Mouse (Mus musculus) G1E (cell line): ENCODE results near the gene Skap2. TPM values are rescaled to one million over a fixed set of nuclear protein-coding genes. Genes with fewer than 3 reads are reported as not detected.

Experiments used
- ATAC-seq: 2 replicates; pipeline ENCODE4 v1.8.0; 2016; ENCODE audit warnings: mild to moderate bottlenecking; ENCODE audit not compliant: insufficient number of reproducible peaks, poor library complexity, low FRiP score, severe bottlenecking; ENCODE audit errors: extremely low read depth
- DNase-seq: peaks from one replicate; pipeline ENCODE4 v3.0.0; 2012; ENCODE audit warnings: low spot score
- H3K27me3 ChIP-seq: 2 replicates; pipeline ENCODE4 v1.6.1; 2012; ENCODE audit warnings: mild to moderate bottlenecking, low read length, inconsistent platforms; ENCODE audit not compliant: insufficient read depth
- H3K36me3 ChIP-seq: replicated peaks from 2 replicates; pipeline ENCODE3; 2012; ENCODE audit warnings: mild to moderate bottlenecking, inconsistent platforms
- H3K4me1 ChIP-seq: 2 replicates; pipeline ENCODE4 v1.6.1; 2012; ENCODE audit warnings: low read depth, low read length, inconsistent platforms, mixed read lengths; ENCODE audit not compliant: insufficient read depth
- H3K4me3 ChIP-seq: 2 replicates; pipeline ENCODE4 v1.5.1; 2012; ENCODE audit warnings: low read depth, mild to moderate bottlenecking, inconsistent platforms, low read length, moderate library complexity, mixed read lengths
- H3K9me3 ChIP-seq: replicated peaks from 2 replicates; pipeline ENCODE4 v1.6.1; 2012; ENCODE audit warnings: inconsistent platforms
- CTCF ChIP-seq: IDR thresholded peaks from 2 replicates; pipeline ENCODE4 v1.5.1; 2012; ENCODE audit warnings: low read depth, low read length, inconsistent platforms, mixed read lengths
- GATA1 ChIP-seq: IDR thresholded peaks from 2 replicates; pipeline ENCODE4 v1.6.1; 2012; ENCODE audit warnings: borderline replicate concordance, low read length, inconsistent platforms, mixed read lengths
- GATA2 ChIP-seq: IDR thresholded peaks from 2 replicates; pipeline ENCODE4 v1.6.1; 2012; ENCODE audit warnings: low read depth, low read length, inconsistent platforms, borderline replicate concordance
- POLR2AphosphoS5 ChIP-seq: IDR thresholded peaks from 2 replicates; pipeline ENCODE4 v1.6.1; 2012; ENCODE audit warnings: low read depth, low read length, inconsistent platforms; ENCODE audit not compliant: insufficient replicate concordance
- TAL1 ChIP-seq: conservative IDR thresholded peaks from 2 replicates; pipeline ENCODE4 v1.6.1; 2012; ENCODE audit warnings: low read depth, low read length, inconsistent platforms, mixed read lengths
- polyA plus RNA-seq: library from polyadenylated mRNA; stranded (reverse); fragments of >175 nt; gene quantifications from 2 replicates; pipeline ENCODE4 v1.2.3, GENCODE M21; 2012
- total RNA-seq, 2 experiments: library from RNA; stranded (forward) in 1 of 2; stranded (reverse) in 1 of 2; fragments of 200-1000 nt in 1 of 2; fragments of >200 nt in 1 of 2; fragmentation: Nextera tagmentation in 1 of 2; gene quantifications; 2 replicates each; pipeline ENCODE4 v1.2.3; 2014 to 2017

Gene Skap2
- total and polyA plus RNA-seq, 3 experiments: 5.2 to 163 (median 26.6) TPM

- Histone ChIP-seq H3K4me1 (no peaks in the 10 kb centered on the region), H3K9me3 (no peaks in the 10 kb centered on the region), H3K36me3 (no peaks in the 10 kb centered on the region), H3K27me3 (peaks cover 5% of the 10 kb centered on the region; the same call in 1 of the 2 replicates), H3K4me3 (no peak overlapping the region)
- ATAC-seq: no peak
- DNase-seq: no peak
- TF ChIP-seq TAL1: no peak
- 0 out of 2 replicates have a peak, but pooled peaks have one; percentile 25 for TF ChIP-seq CTCF
Measured at GRCm38 (mm10) chr6:52045517-52045916, 33.2 kb upstream of the Skap2 start.

DNA sequence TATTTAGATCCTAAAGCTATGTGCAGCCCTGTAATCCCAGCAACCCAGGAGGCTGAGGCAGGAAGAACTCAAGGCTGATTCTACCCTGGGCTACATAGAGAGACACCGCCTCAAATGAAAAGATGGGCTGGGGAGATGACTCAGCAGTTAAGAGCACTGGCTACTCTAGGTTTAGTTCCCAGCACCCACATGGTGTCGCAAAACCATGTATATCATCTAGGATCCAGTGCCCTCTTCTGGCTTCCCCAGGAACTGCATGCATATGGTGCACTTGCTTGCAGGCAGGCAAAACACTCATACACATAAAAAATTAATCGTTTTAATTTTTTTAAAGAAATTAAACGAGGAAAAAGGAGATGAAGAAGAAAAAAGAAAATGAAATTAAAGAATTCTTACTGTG, 23.7 kb upstream of the Skap2 start:
- Histone ChIP-seq H3K36me3 (no peaks in the 10 kb centered on the region), H3K4me1 (0 out of 2 replicates have a peak, but pooled peaks cover 2% of the 10 kb centered on the region), H3K27me3 (peaks cover 2% of the 10 kb centered on the region; the same call in 1 of the 2 replicates), H3K4me3 (no peak overlapping the region), H3K9me3 (peaks cover 4% of the 10 kb centered on the region)
- ATAC-seq (no peak), DNase-seq (no peak)
- TF ChIP-seq CTCF: no peak
- TF ChIP-seq GATA1: no peak
- no peak for TF ChIP-seq TAL1
- TF ChIP-seq GATA2: no peak
- TF ChIP-seq POLR2AphosphoS5: no peak

- ATAC-seq (no peak), DNase-seq (no peak)
- H3K4me1 ChIP-seq: peaks cover 4% of the 10 kb centered on the region; the same call in 1 of the 2 replicates
- peaks cover 2% of the 10 kb centered on the region; the same call in 1 of the 2 replicates for H3K27me3 ChIP-seq
- H3K9me3 ChIP-seq: peaks cover 4% of the 10 kb centered on the region
- no peak overlapping the region for H3K4me3 ChIP-seq
- H3K36me3 ChIP-seq: no peaks in the 10 kb centered on the region
- no peak for TF ChIP-seq GATA1
- TF ChIP-seq GATA2: no peak
- no peak for TF ChIP-seq CTCF
- TF ChIP-seq TAL1: no peak
- no peak for TF ChIP-seq POLR2AphosphoS5
Measured at GRCm38 (mm10) chr6:52031181-52031580, 18.8 kb upstream of the Skap2 start.

DNA sequence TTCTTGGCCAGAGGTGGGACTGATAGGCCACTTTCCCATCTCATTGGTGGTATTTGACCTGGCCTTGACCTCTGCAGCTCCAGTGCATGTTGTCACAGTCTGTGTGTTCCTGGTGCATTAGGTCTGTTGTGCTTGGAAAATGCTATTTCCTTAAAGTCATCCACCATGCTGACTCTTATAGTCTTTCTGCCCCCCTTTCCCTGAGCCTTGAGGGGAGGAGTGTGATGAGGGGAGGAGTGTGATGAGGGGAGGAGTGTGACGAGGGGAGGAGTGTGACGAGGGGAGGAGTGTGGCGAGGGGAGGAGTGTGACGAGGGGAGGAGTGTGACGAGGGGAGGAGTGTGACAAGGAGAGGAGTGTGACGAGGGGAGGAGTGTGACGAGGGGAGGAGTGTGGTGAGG, 15.8 kb upstream of the Skap2 start:
- no peak for TF ChIP-seq GATA2
- TF ChIP-seq POLR2AphosphoS5: no peak
- H3K4me1 ChIP-seq: peaks cover 6% of the 10 kb centered on the region
- ATAC-seq: no peak

GRCm38 (mm10) chr6:52027181-52027580, 14.8 kb upstream of the Skap2 start:
- DNase-seq (no peak), ATAC-seq (no peak)
- Histone ChIP-seq H3K27me3 (peaks cover 5% of the 10 kb centered on the region; the same call in 1 of the 2 replicates), H3K36me3 (no peaks in the 10 kb centered on the region), H3K9me3 (no peaks in the 10 kb centered on the region), H3K4me3 (no peak overlapping the region), H3K4me1 (peaks cover 6% of the 10 kb centered on the region)
- TF ChIP-seq GATA1: no peak

More for the DNA sequence above, 15.8 kb upstream of the Skap2 start:
- Histone ChIP-seq H3K4me3 (no peak overlapping the region), H3K27me3 (peaks cover 5% of the 10 kb centered on the region; the same call in 1 of the 2 replicates), H3K36me3 (no peaks in the 10 kb centered on the region), H3K9me3 (no peaks in the 10 kb centered on the region)
- DNase-seq: no peak

GRCm38 (mm10) chr6:52026281-52026680, 13.9 kb upstream of the Skap2 start:
- DNase-seq (no peak), ATAC-seq (no peak)
- Histone ChIP-seq H3K27me3 (peaks cover 5% of the 10 kb centered on the region; the same call in 1 of the 2 replicates), H3K4me1 (peaks cover 5% of the 10 kb centered on the region), H3K9me3 (no peaks in the 10 kb centered on the region), H3K36me3 (no peaks in the 10 kb centered on the region), H3K4me3 (no peak overlapping the region)
- TF ChIP-seq GATA1 (no peak), TAL1 (no peak), GATA2 (no peak), POLR2AphosphoS5 (no peak), CTCF (no peak)

GRCm38 (mm10) chr6:52024730-52025129, 12.4 kb upstream of the Skap2 start:
- TF ChIP-seq GATA1 (no peak), CTCF (no peak), POLR2AphosphoS5 (no peak), TAL1 (no peak), GATA2 (no peak)
- H3K4me3 ChIP-seq: no peak overlapping the region
- peaks cover 5% of the 10 kb centered on the region; the same call in 1 of the 2 replicates for H3K27me3 ChIP-seq
- no peaks in the 10 kb centered on the region for H3K9me3 ChIP-seq
- H3K36me3 ChIP-seq: no peaks in the 10 kb centered on the region
- peaks cover 2% of the 10 kb centered on the region for H3K4me1 ChIP-seq
- DNase-seq (no peak), ATAC-seq (peak; percentile 60)
